Mouse (Mus musculus): ENCODE measurements around the gene Pitpnc1. TPM values are rescaled to one million over a fixed set of nuclear protein-coding genes. Genes with fewer than 3 reads are reported as not detected.

Pitpnc1 gene
- polyA plus RNA-seq, 1 experiment from 2014 or later, result 15.7 TPM

DNA sequence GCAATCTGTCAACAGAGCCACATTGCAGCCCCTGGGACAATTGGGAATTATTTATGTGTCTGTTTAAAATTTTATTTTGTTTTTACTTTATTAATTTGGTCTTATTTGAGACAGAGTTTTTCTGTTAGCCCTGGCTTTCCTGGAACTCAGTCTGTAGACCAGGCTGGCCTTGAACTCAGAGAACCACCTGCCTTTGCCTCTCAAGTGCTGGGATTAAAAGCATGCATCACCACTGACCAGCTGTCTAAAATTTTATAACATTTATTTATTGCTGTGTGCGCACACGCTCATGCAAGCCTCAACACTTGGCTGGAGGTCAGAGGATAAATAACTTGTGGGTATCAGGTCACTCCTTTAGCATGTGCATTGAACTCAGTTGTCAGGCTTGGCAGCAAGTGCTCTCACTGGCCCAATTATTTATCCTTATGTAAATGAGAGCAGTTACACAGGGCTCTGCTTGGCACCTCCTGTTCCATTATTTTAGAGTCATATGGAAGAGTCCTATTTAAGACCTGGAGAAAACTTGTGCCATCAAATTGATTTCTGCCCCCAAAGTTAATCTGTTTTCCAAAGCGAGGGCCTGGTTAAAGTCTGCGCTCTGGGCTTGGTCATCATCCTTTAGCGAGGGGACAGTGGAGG lies 237.1 kb downstream of the Pitpnc1 start:
- H3K4me2 ChIP-seq (replicated peaks; ENCODE audit: low read depth, low read length), result no peak overlapping the region
- H3K9ac ChIP-seq (replicated peaks; ENCODE audit: low read depth, low read length), result no peak overlapping the region
- no peak for ATAC-seq (ENCODE audit: insufficient number of reproducible peaks, insufficient read depth, low FRiP score, low read depth)
- H3K27ac ChIP-seq (ENCODE audit: low read length), result no peak overlapping the region
- H3K4me3 ChIP-seq (ENCODE audit: low read depth, low read length), result no peak overlapping the region
- H3K4me1 ChIP-seq (ENCODE audit: control insufficient read depth, insufficient read depth, low read length), result no peaks in the 10 kb centered on the region
- no peaks in the 10 kb centered on the region for H3K27me3 ChIP-seq (ENCODE audit: control insufficient read depth, insufficient read depth, low read length)
- 85% methylated on average over 5 of the region's 5 CpGs for WGBS
- H3K9me3 ChIP-seq (ENCODE audit: control insufficient read depth, low read depth, low read length), result no peaks in the 10 kb centered on the region
- no peaks in the 10 kb centered on the region for H3K36me3 ChIP-seq (ENCODE audit: control insufficient read depth, insufficient read depth, low read length)

DNA sequence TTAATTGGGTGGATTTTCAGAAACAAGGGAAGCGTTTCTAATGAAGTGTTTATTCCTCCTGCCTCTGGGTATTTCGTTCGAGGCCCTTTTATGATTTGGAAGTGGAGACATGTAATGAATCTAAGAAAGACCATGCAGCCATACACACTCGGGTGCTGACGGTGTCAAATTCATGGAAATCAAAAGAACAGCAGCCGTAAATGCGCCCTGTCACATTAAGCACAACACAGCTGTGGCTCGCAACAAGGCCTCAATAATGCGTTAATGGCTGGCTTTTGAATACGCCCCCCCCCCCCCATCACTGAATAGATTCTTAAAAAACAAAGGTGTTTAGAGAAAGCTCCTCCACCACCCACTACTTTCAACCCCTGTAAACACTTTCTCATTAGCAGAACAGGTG lies 240.4 kb downstream of the Pitpnc1 start:
- H3K27me3 ChIP-seq (ENCODE audit: control insufficient read depth, insufficient read depth, low read length), result no peaks in the 10 kb centered on the region
- no peaks in the 10 kb centered on the region for H3K36me3 ChIP-seq (ENCODE audit: control insufficient read depth, insufficient read depth, low read length)
- H3K4me3 ChIP-seq (ENCODE audit: low read depth, low read length), result no peak overlapping the region
- no peaks in the 10 kb centered on the region for H3K4me1 ChIP-seq (ENCODE audit: control insufficient read depth, insufficient read depth, low read length)
- no peak overlapping the region for H3K9ac ChIP-seq (replicated peaks; ENCODE audit: low read depth, low read length)
- no peak for ATAC-seq (ENCODE audit: insufficient number of reproducible peaks, insufficient read depth, low FRiP score, low read depth)
- no peaks in the 10 kb centered on the region for H3K9me3 ChIP-seq (ENCODE audit: control insufficient read depth, low read depth, low read length)
- H3K4me2 ChIP-seq (replicated peaks; ENCODE audit: low read depth, low read length), result no peak overlapping the region
- no peak overlapping the region for H3K27ac ChIP-seq (ENCODE audit: low read length)
- 65% methylated on average over 10 of the region's 10 CpGs for WGBS

DNA sequence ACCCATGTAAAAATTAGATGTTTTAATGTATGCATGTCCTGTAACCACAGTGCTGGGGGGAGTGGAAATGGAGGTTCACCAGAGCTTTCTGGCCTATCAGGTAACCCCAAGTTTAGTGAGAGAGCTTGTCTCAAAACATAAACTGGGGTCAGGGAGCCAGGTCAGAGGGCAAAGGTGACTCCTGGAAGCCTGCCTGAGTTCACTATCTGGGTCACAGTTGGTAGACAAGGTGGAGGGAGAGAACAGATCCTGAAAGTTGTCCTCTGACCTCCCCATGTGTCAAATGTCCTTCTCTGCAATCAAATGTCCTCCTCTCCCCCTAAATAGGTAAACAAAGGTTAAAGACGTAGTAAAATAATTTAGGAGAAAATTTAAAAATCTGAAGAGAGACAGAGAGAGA lies 244.1 kb downstream of the Pitpnc1 start:
- Histone ChIP-seq H3K36me3 (ENCODE audit: control insufficient read depth, insufficient read depth, low read length) (no peaks in the 10 kb centered on the region), H3K9ac (replicated peaks; ENCODE audit: low read depth, low read length) (no peak overlapping the region), H3K27ac (ENCODE audit: low read length) (no peak overlapping the region), H3K4me1 (ENCODE audit: control insufficient read depth, insufficient read depth, low read length) (no peaks in the 10 kb centered on the region), H3K4me3 (ENCODE audit: low read depth, low read length) (no peak overlapping the region), H3K9me3 (ENCODE audit: control insufficient read depth, low read depth, low read length) (no peaks in the 10 kb centered on the region), H3K27me3 (ENCODE audit: control insufficient read depth, insufficient read depth, low read length) (no peaks in the 10 kb centered on the region), H3K4me2 (replicated peaks; ENCODE audit: low read depth, low read length) (no peak overlapping the region)
- ATAC-seq (ENCODE audit: insufficient number of reproducible peaks, insufficient read depth, low FRiP score, low read depth), result no peak
- 85% methylated on average over 1 of the region's 1 CpGs for WGBS

DNA sequence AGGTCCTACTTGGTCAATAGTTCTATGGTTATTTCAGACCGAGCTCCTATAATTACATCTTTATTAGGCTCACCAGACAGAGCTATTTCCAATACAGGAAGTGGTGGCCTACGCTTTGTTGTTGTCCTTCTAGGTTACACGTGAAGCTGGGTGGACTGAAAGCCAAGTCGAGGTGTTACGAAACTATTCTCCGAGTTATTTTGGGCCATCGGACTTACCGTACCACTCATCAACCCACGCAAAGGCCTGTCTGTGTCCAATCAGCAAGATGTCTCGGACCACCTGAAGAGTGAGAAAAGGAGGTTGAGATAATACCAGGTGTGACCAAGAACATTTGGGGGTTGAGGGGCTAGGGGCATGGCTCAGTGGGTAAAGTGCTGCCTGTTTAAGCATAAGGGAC lies 244.5 kb downstream of the Pitpnc1 start:
- 90% methylated on average over 10 of the region's 10 CpGs for WGBS
- ATAC-seq (ENCODE audit: insufficient number of reproducible peaks, insufficient read depth, low FRiP score, low read depth), result no peak
- no peaks in the 10 kb centered on the region for H3K36me3 ChIP-seq (ENCODE audit: control insufficient read depth, insufficient read depth, low read length)

DNA sequence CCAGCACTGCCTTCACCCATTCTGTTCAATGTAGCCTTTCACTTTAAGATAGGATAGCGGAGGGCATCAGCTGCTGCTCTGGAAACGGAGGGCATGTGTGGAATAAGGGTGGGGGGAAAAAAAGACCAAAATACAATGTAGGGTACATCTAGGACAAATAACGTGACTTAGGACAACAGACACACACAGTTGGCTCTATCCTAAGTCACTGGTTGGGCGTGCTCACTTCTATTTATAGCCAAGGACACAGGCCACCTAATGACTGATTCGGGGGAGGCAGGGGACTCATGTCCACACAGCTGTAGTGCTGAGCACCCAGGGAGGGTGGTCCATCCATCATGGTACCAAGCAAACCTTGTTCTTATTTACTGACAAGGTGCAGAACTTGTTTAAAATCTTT lies 245.2 kb downstream of the Pitpnc1 start:
- H3K9me3 ChIP-seq (ENCODE audit: control insufficient read depth, low read depth, low read length), result no peaks in the 10 kb centered on the region
- WGBS, result 75% methylated on average over 5 of the region's 5 CpGs

More for the DNA sequence above, 244.5 kb downstream of the Pitpnc1 start:
- no peaks in the 10 kb centered on the region for H3K9me3 ChIP-seq (ENCODE audit: control insufficient read depth, low read depth, low read length)
- H3K27ac ChIP-seq (ENCODE audit: low read length), result no peak overlapping the region
- H3K27me3 ChIP-seq (ENCODE audit: control insufficient read depth, insufficient read depth, low read length), result no peaks in the 10 kb centered on the region
- H3K4me2 ChIP-seq (replicated peaks; ENCODE audit: low read depth, low read length), result no peak overlapping the region
- no peaks in the 10 kb centered on the region for H3K4me1 ChIP-seq (ENCODE audit: control insufficient read depth, insufficient read depth, low read length)
- no peak overlapping the region for H3K9ac ChIP-seq (replicated peaks; ENCODE audit: low read depth, low read length)
- H3K4me3 ChIP-seq (ENCODE audit: low read depth, low read length), result no peak overlapping the region

DNA sequence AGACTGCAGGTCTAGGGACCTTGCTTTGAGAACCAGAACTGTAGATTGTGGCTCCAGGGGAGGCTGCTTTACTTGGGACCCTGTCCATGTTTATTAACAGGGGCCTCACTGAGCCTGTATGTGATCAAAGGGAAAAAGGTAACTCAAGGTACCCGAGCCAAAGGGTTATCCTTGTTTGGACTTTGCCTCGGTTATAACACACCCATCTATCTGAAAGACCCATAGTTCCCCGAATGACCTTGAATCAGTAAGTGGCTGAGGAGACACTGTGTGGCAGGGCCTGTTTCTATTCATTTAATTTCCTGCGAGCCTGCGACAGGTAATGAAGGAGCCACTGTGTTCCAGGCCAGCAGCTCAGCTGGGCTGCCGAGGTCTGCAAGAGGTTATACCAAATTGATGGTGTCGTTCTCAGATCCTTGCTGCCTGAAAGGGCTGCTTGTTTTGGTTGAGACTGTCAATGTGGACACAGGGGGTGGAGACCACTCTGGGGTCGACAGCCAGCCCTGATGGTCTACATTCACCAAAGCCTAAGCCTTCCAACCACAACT lies 246.8 kb downstream of the Pitpnc1 start:
- Histone ChIP-seq H3K4me3 (ENCODE audit: low read depth, low read length) (no peak overlapping the region), H3K36me3 (ENCODE audit: control insufficient read depth, insufficient read depth, low read length) (no peaks in the 10 kb centered on the region), H3K4me2 (replicated peaks; ENCODE audit: low read depth, low read length) (no peak overlapping the region), H3K4me1 (ENCODE audit: control insufficient read depth, insufficient read depth, low read length) (no peaks in the 10 kb centered on the region), H3K27ac (ENCODE audit: low read length) (no peak overlapping the region), H3K9me3 (ENCODE audit: control insufficient read depth, low read depth, low read length) (no peaks in the 10 kb centered on the region), H3K9ac (replicated peaks; ENCODE audit: low read depth, low read length) (no peak overlapping the region), H3K27me3 (ENCODE audit: control insufficient read depth, insufficient read depth, low read length) (no peaks in the 10 kb centered on the region)
- ATAC-seq (ENCODE audit: insufficient number of reproducible peaks, insufficient read depth, low FRiP score, low read depth), result no peak
- WGBS, result 60% methylated on average over 8 of the region's 8 CpGs

More for the DNA sequence above, 245.2 kb downstream of the Pitpnc1 start:
- H3K4me3 ChIP-seq (ENCODE audit: low read depth, low read length), result no peak overlapping the region
- H3K9ac ChIP-seq (replicated peaks; ENCODE audit: low read depth, low read length), result no peak overlapping the region
- H3K4me1 ChIP-seq (ENCODE audit: control insufficient read depth, insufficient read depth, low read length), result no peaks in the 10 kb centered on the region
- H3K4me2 ChIP-seq (replicated peaks; ENCODE audit: low read depth, low read length), result no peak overlapping the region
- ATAC-seq (ENCODE audit: insufficient number of reproducible peaks, insufficient read depth, low FRiP score, low read depth), result no peak
- H3K27me3 ChIP-seq (ENCODE audit: control insufficient read depth, insufficient read depth, low read length), result no peaks in the 10 kb centered on the region
- no peak overlapping the region for H3K27ac ChIP-seq (ENCODE audit: low read length)
- H3K36me3 ChIP-seq (ENCODE audit: control insufficient read depth, insufficient read depth, low read length), result no peaks in the 10 kb centered on the region

GRCm38 (mm10) chr11:107223169-107223561 lies 247.3 kb downstream of the Pitpnc1 start:
- Histone ChIP-seq H3K9ac (replicated peaks; ENCODE audit: low read depth, low read length) (no peak overlapping the region), H3K4me3 (ENCODE audit: low read depth, low read length) (no peak overlapping the region), H3K4me2 (replicated peaks; ENCODE audit: low read depth, low read length) (no peak overlapping the region), H3K27ac (ENCODE audit: low read length) (no peak overlapping the region), H3K27me3 (ENCODE audit: control insufficient read depth, insufficient read depth, low read length) (no peaks in the 10 kb centered on the region), H3K9me3 (ENCODE audit: control insufficient read depth, low read depth, low read length) (no peaks in the 10 kb centered on the region), H3K4me1 (ENCODE audit: control insufficient read depth, insufficient read depth, low read length) (no peaks in the 10 kb centered on the region), H3K36me3 (ENCODE audit: control insufficient read depth, insufficient read depth, low read length) (no peaks in the 10 kb centered on the region)
- no peak for ATAC-seq (ENCODE audit: insufficient number of reproducible peaks, insufficient read depth, low FRiP score, low read depth)
- 52% methylated on average over 1 of the region's 1 CpGs for WGBS

GRCm38 (mm10) chr11:107222531-107223168 lies 247.8 kb downstream of the Pitpnc1 start:
- H3K9me3 ChIP-seq (ENCODE audit: control insufficient read depth, low read depth, low read length), result no peaks in the 10 kb centered on the region
- no peak overlapping the region for H3K9ac ChIP-seq (replicated peaks; ENCODE audit: low read depth, low read length)
- no peaks in the 10 kb centered on the region for H3K27me3 ChIP-seq (ENCODE audit: control insufficient read depth, insufficient read depth, low read length)
- WGBS, result 64% methylated on average over 12 of the region's 12 CpGs
- H3K4me3 ChIP-seq (ENCODE audit: low read depth, low read length), result no peak overlapping the region
- ATAC-seq (ENCODE audit: insufficient number of reproducible peaks, insufficient read depth, low FRiP score, low read depth), result no peak
- H3K4me1 ChIP-seq (ENCODE audit: control insufficient read depth, insufficient read depth, low read length), result no peaks in the 10 kb centered on the region
- no peak overlapping the region for H3K4me2 ChIP-seq (replicated peaks; ENCODE audit: low read depth, low read length)
- no peaks in the 10 kb centered on the region for H3K36me3 ChIP-seq (ENCODE audit: control insufficient read depth, insufficient read depth, low read length)
- no peak overlapping the region for H3K27ac ChIP-seq (ENCODE audit: low read length)

Measured in stomach, embryonic 14.5 days (tissue).